Mouse (Mus musculus): ENCODE measurements around the gene Prdm2. TPM values are rescaled to one million over a fixed set of nuclear protein-coding genes. Genes with fewer than 3 reads are reported as not detected.

Gene Prdm2
- total and polyA plus RNA-seq, 3 experiments: 4.3 to 13.5 TPM; not detected in 1

- DNase-seq (ENCODE audit: low read depth, low spot score): no peak
- Histone ChIP-seq H3K4me3 (ENCODE audit: control insufficient read depth in 1 of 2, insufficient read depth in 1 of 2, low read depth in 2 of 2, low read length in 2 of 2) (no peak overlapping the region), H3K9ac (ENCODE audit: control insufficient read depth, low read depth, low read length, poor library complexity, severe bottlenecking) (no peak overlapping the region), H3K27ac (ENCODE audit: control insufficient read depth, low read depth, low read length) (no peak overlapping the region), H3K36me3 (ENCODE audit: control insufficient read depth in 1 of 2, insufficient read depth in 2 of 2, low read length in 2 of 2) (no peaks in the 10 kb centered on the region), H3K4me1 (ENCODE audit: control insufficient read depth in 1 of 2, insufficient read depth in 2 of 2, low read length in 2 of 2) (peaks cover 0 to 3% of the 10 kb centered on the region in 2 experiments; a peak in 1 of 4 replicates), H3K9me3 (replicated peaks; ENCODE audit: insufficient read depth, low read length) (no peaks in the 10 kb centered on the region), H3K27me3 (ENCODE audit: control insufficient read depth in 1 of 2, insufficient read depth in 2 of 2, low read length in 2 of 2) (no peaks in the 10 kb centered on the region), H3K79me2 (ENCODE audit: control insufficient read depth, insufficient read depth, low read length, poor library complexity) (no peaks in the 10 kb centered on the region)
- TF ChIP-seq SMC3 (IDR thresholded peaks at IDR 0.05; ENCODE audit: low read depth, low read length) (no peak), RCOR1 (IDR thresholded peaks at IDR 0.05; ENCODE audit: low read depth, low read length) (no peak), USF2 (IDR thresholded peaks at IDR 0.05; ENCODE audit: borderline replicate concordance in 1 of 2, insufficient read depth in 1 of 2, low read depth in 1 of 2, low read length in 2 of 2) (no peak), BHLHE40 (IDR thresholded peaks at IDR 0.05; ENCODE audit: borderline replicate concordance, low read depth, low read length) (no peak), TBP (IDR thresholded peaks at IDR 0.05; ENCODE audit: low read depth, low read length) (no peak), ZKSCAN1 (IDR thresholded peaks at IDR 0.05; ENCODE audit: low read depth, low read length) (no peak), ELF1 (IDR thresholded peaks at IDR 0.05; ENCODE audit: low read depth, low read length) (no peak), GATA1 (IDR thresholded peaks at IDR 0.05; ENCODE audit: low read depth, low read length) (no peak), POLR2AphosphoS2 (IDR thresholded peaks at IDR 0.05; ENCODE audit: low read length) (no peak), KAT2A (conservative IDR thresholded peaks at IDR 0.05; ENCODE audit: low read depth, low read length) (no peak), MXI1 (IDR thresholded peaks at IDR 0.05; ENCODE audit: low read depth, low read length) (no peak), SIN3A (IDR thresholded peaks at IDR 0.05; ENCODE audit: low read length) (no peak), E2F4 (IDR thresholded peaks at IDR 0.05; ENCODE audit: borderline replicate concordance, low read depth, low read length) (no peak), ZC3H11A (IDR thresholded peaks at IDR 0.05; ENCODE audit: low read depth, low read length) (no peak), MEF2A (IDR thresholded peaks at IDR 0.05; ENCODE audit: extremely low read depth, insufficient replicate concordance, low read depth, low read length, poor library complexity, severe bottlenecking) (no peak), JUND (IDR thresholded peaks at IDR 0.05; ENCODE audit: low read depth, low read length) (no peak)
These were observed 18.3 kb upstream of the Prdm2 start for GRCm38 (mm10) chr4:143231110-143231509.

- TF ChIP-seq MXI1 (IDR thresholded peaks at IDR 0.05; ENCODE audit: low read depth, low read length): no peak
- no peak for TF ChIP-seq E2F4 (IDR thresholded peaks at IDR 0.05; ENCODE audit: borderline replicate concordance, low read depth, low read length)
- TF ChIP-seq CHD2 (IDR thresholded peaks at IDR 0.05; ENCODE audit: low read length): no peak
- TF ChIP-seq TCF12 (IDR thresholded peaks at IDR 0.05; ENCODE audit: low read depth, low read length): no peak
- TF ChIP-seq POLR2A (IDR thresholded peaks at IDR 0.05; ENCODE audit: control insufficient read depth in 1 of 2, insufficient read depth in 1 of 2, low read depth in 1 of 2, low read length in 2 of 2, poor library complexity in 1 of 2): no peak
- Histone ChIP-seq H3K79me2 (ENCODE audit: control insufficient read depth, insufficient read depth, low read length, poor library complexity) (no peaks in the 10 kb centered on the region), H3K4me3 (ENCODE audit: control insufficient read depth in 1 of 2, insufficient read depth in 1 of 2, low read depth in 2 of 2, low read length in 2 of 2) (no peak overlapping the region), H3K27me3 (ENCODE audit: control insufficient read depth in 1 of 2, insufficient read depth in 2 of 2, low read length in 2 of 2) (no peaks in the 10 kb centered on the region), H3K9ac (ENCODE audit: control insufficient read depth, low read depth, low read length, poor library complexity, severe bottlenecking) (no peak overlapping the region), H3K27ac (ENCODE audit: control insufficient read depth, low read depth, low read length) (no peak overlapping the region), H3K36me3 (ENCODE audit: control insufficient read depth in 1 of 2, insufficient read depth in 2 of 2, low read length in 2 of 2) (no peaks in the 10 kb centered on the region), H3K9me3 (replicated peaks; ENCODE audit: insufficient read depth, low read length) (no peaks in the 10 kb centered on the region), H3K4me1 (ENCODE audit: control insufficient read depth in 1 of 2, insufficient read depth in 2 of 2, low read length in 2 of 2) (peaks cover 0 to 3% of the 10 kb centered on the region in 2 experiments; a peak in 1 of 4 replicates)
- DNase-seq (ENCODE audit: low read depth, low spot score): no peak
These were observed 15.2 kb upstream of the Prdm2 start for GRCm38 (mm10) chr4:143227976-143228375.

All from MEL (cell line).